Mouse (Mus musculus) cerebellum, adult 2 months (tissue): ENCODE data around the gene Ddx23.

Source experiments
- CTCF ChIP-seq: fragments of 200-500 bp; IDR thresholded peaks from 2 replicates; pipeline ENCODE4 v1.5.1; 2011; ENCODE audit warnings: low read depth, mild to moderate bottlenecking, control low read depth, low read length, moderate library complexity, borderline replicate concordance; ENCODE audit not compliant: insufficient read depth
- POLR2A ChIP-seq: fragments of 200-500 bp; IDR thresholded peaks from 2 replicates; pipeline ENCODE4 v1.6.1; 2011; ENCODE audit warnings: low read length, control low read depth, borderline replicate concordance; ENCODE audit not compliant: insufficient read depth

- TF ChIP-seq POLR2A, result no peak
- no peak for TF ChIP-seq CTCF
These were observed 36.6 kb downstream of the Ddx23 start for GRCm38 (mm10) chr15:98626078-98626477.
